Mouse (Mus musculus) forebrain, embryonic 11.5 days (tissue): ENCODE results near the gene Mmp14. TPM values are rescaled to one million over a fixed set of nuclear protein-coding genes. Genes with fewer than 3 reads are reported as not detected.

Experiments
- ATAC-seq: fragments of 200-750 bp; cut with Nextera tagmentation; replicated peaks from 2 replicates; pipeline ENCODE4 v1.8.0; 2017; ENCODE audit warnings: moderate TSS enrichment; ENCODE audit not compliant: low FRiP score
- DNase-seq: peaks from one replicate; pipeline ENCODE4 v3.0.0-alpha.2; 2017; ENCODE audit warnings: low spot score
- H3K27ac ChIP-seq: fragments of 300-500 bp; sonication (generic); 2 replicates; pipeline ENCODE4 v1.5.1; 2014; ENCODE audit warnings: low read depth, low read length
- H3K27me3 ChIP-seq: fragments of 300-500 bp; sonication (generic); 2 replicates; pipeline ENCODE4 v1.6.1; 2014; ENCODE audit warnings: mild to moderate bottlenecking, low read length, mixed read lengths; ENCODE audit not compliant: control insufficient read depth, insufficient read depth
- H3K36me3 ChIP-seq: fragments of 300-500 bp; sonication (generic); 2 replicates; pipeline ENCODE4 v1.6.1; 2014; ENCODE audit warnings: mild to moderate bottlenecking, low read length, moderate library complexity, mixed read lengths; ENCODE audit not compliant: control insufficient read depth, insufficient read depth
- H3K4me1 ChIP-seq: fragments of 300-500 bp; sonication (generic); replicated peaks from 2 replicates; pipeline ENCODE4 v1.6.1; 2014; ENCODE audit warnings: low read length, mixed read lengths; ENCODE audit not compliant: control insufficient read depth, insufficient read depth
- H3K4me2 ChIP-seq: fragments of 300-500 bp; sonication (generic); 2 replicates; pipeline ENCODE4 v1.6.1; 2014; ENCODE audit warnings: low read depth, mild to moderate bottlenecking, low read length, moderate library complexity, mixed read lengths; ENCODE audit not compliant: severe bottlenecking
- H3K4me3 ChIP-seq: fragments of 300-500 bp; sonication (generic); 2 replicates; pipeline ENCODE4 v1.5.1; 2014; ENCODE audit warnings: low read depth, low read length
- H3K9ac ChIP-seq: fragments of 300-500 bp; sonication (generic); 2 replicates; pipeline ENCODE4 v1.6.1; 2014; ENCODE audit warnings: low read length
- H3K9me3 ChIP-seq: fragments of 300-500 bp; sonication (generic); 2 replicates; pipeline ENCODE4 v1.6.1; 2016; ENCODE audit warnings: low read length, mixed read lengths; ENCODE audit not compliant: control insufficient read depth
- WGBS: fragments of 180-500 bp; shearing (Covaris S2); extraction: QIAGEN DNeasy Blood & Tissue Kit; methylation state at CpG from one replicate; pipeline ENCODE4 v1.1.7; 2014; 5-methylcytosine and 5-hydroxymethylcytosine counted together
- polyA plus RNA-seq: library from polyadenylated mRNA; unstranded; fragments of >200 nt; fragmentation: Nextera tagmentation; extraction: Ambion mirVana; gene quantifications from 2 replicates; pipeline ENCODE4 v1.2.1, GENCODE M21; 2014

Mmp14 gene
- polyA plus RNA-seq, 1 experiment from 2014 or later, result 70.7 TPM

- DNase-seq (no peak), ATAC-seq (0 out of 2 replicates have a peak, but pooled peaks have one; percentile 31)
- Histone ChIP-seq H3K9me3 (no peaks in the 10 kb centered on the region), H3K27ac (no peak within 1 kb of the TSS), H3K4me2 (0 out of 2 replicates have a peak within 1 kb of the TSS, but pooled peaks have one; percentile 18), H3K4me1 (peaks cover 11% of the 10 kb centered on the region), H3K27me3 (peaks cover 16% of the 10 kb centered on the region), H3K9ac (no peak within 1 kb of the TSS), H3K36me3 (no peaks in the 10 kb centered on the region), H3K4me3 (0 out of 2 replicates have a peak within 1 kb of the TSS, but pooled peaks have one; percentile 7)
- 4% methylated on average over 19 of the region's 19 CpGs for WGBS
These were observed 13.8 kb upstream of the Mmp14 start, which contains the start of gene Slc7a7 for GRCm38 (mm10) chr14:54417623-54418081. TSS of gene Slc7a7 (minus strand) at chr14:54417780.

GRCm38 (mm10) chr14:54421014-54421413 lies 10.4 kb upstream of the Mmp14 start:
- WGBS, result 84% methylated on average over 2 of the region's 2 CpGs
- ATAC-seq, result no peak
- no peaks in the 10 kb centered on the region for H3K36me3 ChIP-seq

GRCm38 (mm10) chr14:54423406-54423805 lies 8.0 kb upstream of the Mmp14 start:
- no peaks in the 10 kb centered on the region for H3K36me3 ChIP-seq
- no peaks in the 10 kb centered on the region for H3K27me3 ChIP-seq
- 61% methylated on average over 5 of the region's 5 CpGs for WGBS
- no peaks in the 10 kb centered on the region; the same call in 1 of the 2 replicates for H3K4me1 ChIP-seq
- H3K9me3 ChIP-seq, result no peaks in the 10 kb centered on the region
- H3K4me3 ChIP-seq, result no peak overlapping the region
- DNase-seq, result no peak
- no peak overlapping the region for H3K9ac ChIP-seq
- H3K27ac ChIP-seq, result no peak overlapping the region
- no peak overlapping the region for H3K4me2 ChIP-seq
- no peak for ATAC-seq

More at GRCm38 (mm10) chr14:54421014-54421413, 10.4 kb upstream of the Mmp14 start:
- H3K27me3 ChIP-seq, result peaks cover 10% of the 10 kb centered on the region
- H3K4me3 ChIP-seq, result no peak overlapping the region
- no peaks in the 10 kb centered on the region for H3K9me3 ChIP-seq
- H3K9ac ChIP-seq, result no peak overlapping the region
- H3K27ac ChIP-seq, result no peak overlapping the region
- no peak overlapping the region for H3K4me2 ChIP-seq
- DNase-seq, result no peak
- no peaks in the 10 kb centered on the region; the same call in 1 of the 2 replicates for H3K4me1 ChIP-seq

- no peaks in the 10 kb centered on the region for H3K27me3 ChIP-seq
- ATAC-seq (no peak), DNase-seq (no peak)
- no peaks in the 10 kb centered on the region for H3K9me3 ChIP-seq
- no peak overlapping the region for H3K9ac ChIP-seq
- no peak overlapping the region for H3K4me2 ChIP-seq
- no peaks in the 10 kb centered on the region for H3K36me3 ChIP-seq
- no peak overlapping the region for H3K27ac ChIP-seq
- WGBS, result 86% methylated on average over 1 of the region's 1 CpGs
- H3K4me3 ChIP-seq, result no peak overlapping the region
- H3K4me1 ChIP-seq, result no peaks in the 10 kb centered on the region; the same call in 1 of the 2 replicates
These were observed 6.8 kb upstream of the Mmp14 start for GRCm38 (mm10) chr14:54424634-54425033.

GRCm38 (mm10) chr14:54425540-54425939 lies 5.9 kb upstream of the Mmp14 start:
- no peak overlapping the region for H3K9ac ChIP-seq
- no peaks in the 10 kb centered on the region for H3K27me3 ChIP-seq
- H3K4me3 ChIP-seq, result no peak overlapping the region
- DNase-seq, result no peak
- H3K4me2 ChIP-seq, result no peak overlapping the region; the same call in 1 of the 2 replicates
- H3K36me3 ChIP-seq, result no peaks in the 10 kb centered on the region
- WGBS, result 93% methylated on average over 1 of the region's 1 CpGs
- no peaks in the 10 kb centered on the region for H3K9me3 ChIP-seq
- ATAC-seq, result no peak
- no peak overlapping the region for H3K27ac ChIP-seq
- peaks cover 6% of the 10 kb centered on the region for H3K4me1 ChIP-seq

- Histone ChIP-seq H3K36me3 (no peaks in the 10 kb centered on the region), H3K9ac (peak overlapping the region; percentile 90), H3K4me1 (peaks cover 11% of the 10 kb centered on the region), H3K27ac (peak overlapping the region; percentile 75), H3K9me3 (no peaks in the 10 kb centered on the region), H3K4me2 (peak overlapping the region; percentile 67), H3K27me3 (no peaks in the 10 kb centered on the region), H3K4me3 (peak overlapping the region; percentile 88)
- WGBS, result 34% methylated on average over 14 of the region's 14 CpGs
- DNase-seq (no peak), ATAC-seq (no peak)
These were observed 5.3 kb upstream of the Mmp14 start for GRCm38 (mm10) chr14:54426003-54426688.

- Histone ChIP-seq H3K4me2 (peak within 1 kb of the TSS; percentile 67), H3K36me3 (no peaks in the 10 kb centered on the region), H3K4me1 (peaks cover 11% of the 10 kb centered on the region), H3K27ac (peak within 1 kb of the TSS; percentile 75), H3K9ac (peak within 1 kb of the TSS; percentile 90), H3K9me3 (no peaks in the 10 kb centered on the region), H3K4me3 (peak within 1 kb of the TSS; percentile 88), H3K27me3 (no peaks in the 10 kb centered on the region)
- ATAC-seq (peak; percentile 83), DNase-seq (peak; percentile 95)
- whole genome bisulfite sequencing, result under 1% methylated on average over 47 of the region's 48 CpGs
These were observed 4.6 kb upstream of the Mmp14 start, which contains the start of gene Mrpl52 for GRCm38 (mm10) chr14:54426689-54427398. TSS of gene Mrpl52 (plus strand) at chr14:54426909.

- Histone ChIP-seq H3K4me2 (peak overlapping the region; percentile 67; the same call in 1 of the 2 replicates), H3K27me3 (no peaks in the 10 kb centered on the region), H3K4me3 (peak overlapping the region; percentile 88; the same call in 1 of the 2 replicates), H3K9me3 (no peaks in the 10 kb centered on the region), H3K27ac (no peak overlapping the region), H3K9ac (no peak overlapping the region; the same call in 1 of the 2 replicates), H3K36me3 (no peaks in the 10 kb centered on the region), H3K4me1 (peaks cover 12% of the 10 kb centered on the region)
- WGBS, result 96% methylated on average over 7 of the region's 7 CpGs
- ATAC-seq (no peak), DNase-seq (no peak)
These were observed 3.7 kb upstream of the Mmp14 start for GRCm38 (mm10) chr14:54427696-54428095.
